Mouse (Mus musculus) layer of hippocampus, adult 18-20 months (tissue): ENCODE measurements around the gene Defa30. TPM values are rescaled to one million over a fixed set of nuclear protein-coding genes. Genes with fewer than 3 reads are reported as not detected.
"Not testable (repeated sequence)": the region's sequence is repeated elsewhere in the genome, so short reads cannot be mapped to it uniquely, and the experiment has no call there.

ENCODE experiments used
- DNase-seq, 2 experiments: peaks; one replicate each; pipeline ENCODE4 v3.0.0; 2022; ENCODE audit warnings: low spot score in 2 of 2
- long read RNA-seq: library from polyadenylated mRNA; stranded (forward); transcript quantifications from one replicate; pipeline ENCODE4 v2.0.0, GENCODE M21; 2021
- total RNA-seq, 2 experiments: library from RNA; stranded (reverse); gene quantifications; 2 replicates each; pipeline ENCODE4 v1.2.3; 2021

Gene Defa30
- total RNA-seq = not detected
- long read RNA-seq = 0 reads

DNA sequence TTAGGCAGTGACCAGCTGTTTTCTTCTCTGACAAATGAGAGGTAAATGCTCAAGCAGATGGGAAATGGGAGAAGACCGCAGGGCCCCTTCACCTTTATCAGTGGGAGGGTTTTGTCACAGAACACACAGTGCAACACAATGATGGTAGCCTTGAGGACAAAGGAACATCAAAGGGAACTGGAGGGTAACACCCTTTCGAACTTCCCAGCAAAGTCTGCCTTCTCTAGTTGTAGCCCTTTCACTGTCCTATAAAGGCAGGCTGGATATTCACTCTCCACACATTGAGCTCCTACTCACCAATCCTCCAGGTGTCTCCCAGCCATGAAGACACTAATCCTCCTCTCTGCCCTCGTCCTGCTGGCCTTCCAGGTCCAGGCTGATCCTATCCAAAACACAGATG lies at the start of gene Defa30:
Defa30 (plus strand) TSS at position 301 of the 400 bp plus-strand sequence.
- not testable (repeated sequence) for DNase-seq

DNA sequence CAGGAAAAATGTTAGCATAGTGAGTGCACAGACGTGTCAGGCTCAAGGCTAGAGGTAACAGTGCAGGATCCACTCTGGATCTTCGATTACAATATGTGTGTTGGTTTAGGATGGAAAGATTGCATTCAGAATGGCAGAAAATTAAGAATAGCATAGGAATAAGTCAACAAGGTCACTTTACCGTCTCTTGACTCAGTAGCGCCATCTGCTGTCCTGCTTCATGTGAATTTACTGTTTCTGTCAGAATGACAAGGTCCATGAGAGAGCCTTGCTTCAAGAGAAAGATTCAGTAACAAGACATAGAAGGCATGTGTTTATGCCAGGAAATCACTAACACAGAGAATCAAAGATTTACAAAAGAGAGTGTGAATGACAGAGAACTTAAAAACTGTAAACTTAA lies 41.3 kb upstream of the Defa30 start:
- peak in 1 of 2 experiments; percentile 1 for DNase-seq

DNA sequence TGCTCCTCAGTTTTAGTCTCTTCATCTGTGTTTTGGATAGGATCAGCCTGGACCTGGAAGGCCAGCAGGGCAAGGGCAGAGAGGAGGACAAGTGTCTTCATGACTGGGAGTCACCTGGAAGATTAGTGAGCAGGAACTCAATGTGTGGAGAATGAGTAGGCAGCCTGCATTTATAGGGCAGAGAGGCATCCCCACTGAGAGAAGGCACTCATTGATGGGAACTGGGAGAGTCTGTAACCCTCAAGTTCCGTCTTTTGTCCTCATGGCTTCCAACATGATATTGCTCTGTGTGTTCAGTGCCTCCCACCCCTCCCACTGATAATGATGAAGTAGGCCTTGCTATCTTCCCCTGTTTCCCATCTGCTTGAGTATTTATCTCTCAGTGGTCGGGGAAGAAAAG lies 38.5 kb upstream of the Defa30 start, which contains the start of gene Gm14851:
Gm14851 (minus strand) TSS at position 101 of the 400 bp plus-strand sequence.
- not testable (repeated sequence) for DNase-seq

DNA sequence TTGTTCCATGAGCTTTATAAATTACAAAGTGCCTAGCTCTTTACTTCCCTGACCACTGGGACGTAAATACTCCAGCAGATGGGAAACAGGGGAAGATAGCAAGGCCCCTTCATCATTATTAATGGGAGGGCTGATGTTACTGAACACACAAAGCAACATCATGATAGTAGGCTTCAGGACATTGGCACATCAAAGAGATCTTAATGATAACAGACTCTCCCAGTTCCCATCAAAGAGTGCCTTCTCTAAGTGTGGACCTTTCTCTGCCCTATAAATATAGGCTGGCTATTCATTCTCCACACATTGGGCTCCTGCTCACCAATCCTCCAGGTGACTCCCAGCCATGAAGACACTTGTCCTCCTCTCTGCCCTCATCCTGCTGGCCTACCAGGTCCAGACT lies 27.5 kb downstream of the Defa30 start, which contains the start of gene Defa22:
Defa22 (plus strand) TSS at position 301 of the 400 bp plus-strand sequence.
- DNase-seq = not testable (repeated sequence)

Other genes with a start within 250 kb of the Defa30 start
- gene Defb33, start 242.0 kb upstream of the Defa30 start, total RNA-seq = not detected
- not detected for gene Gm15056, start 232.0 kb upstream of the Defa30 start, total RNA-seq
- gene Gm6040, start 212.6 kb upstream of the Defa30 start, total RNA-seq = not detected
- gene AY761185, start 189.9 kb upstream of the Defa30 start, total RNA-seq = not detected
- gene Defa21, start 109.1 kb upstream of the Defa30 start, total RNA-seq = not detected
- gene Defa23, start 79.6 kb upstream of the Defa30 start, total RNA-seq = not detected
- not detected for gene Defa35, start 69.6 kb upstream of the Defa30 start, total RNA-seq
- not detected for gene Defa25, start 50.2 kb upstream of the Defa30 start, total RNA-seq
- gene Gm14851, start 38.6 kb upstream of the Defa30 start, total RNA-seq = not detected
- not detected for gene Defa22, start 27.6 kb downstream of the Defa30 start, total RNA-seq
- not detected for gene Defa31, start 57.0 kb downstream of the Defa30 start, total RNA-seq
- not detected for gene Gm15293, start 66.9 kb downstream of the Defa30 start, total RNA-seq
- not detected for gene Gm15292, start 115.1 kb downstream of the Defa30 start, total RNA-seq
- gene Defa27, start 180.9 kb downstream of the Defa30 start, total RNA-seq = not detected
- not detected for gene Defa29, start 192.4 kb downstream of the Defa30 start, total RNA-seq
- not detected for gene Defa2, start 243.9 kb downstream of the Defa30 start, total RNA-seq